Mouse (Mus musculus) cerebellum, adult 2 months (tissue): Measurements from ENCODE around the gene Ak2.

Experiments used
- CTCF ChIP-seq: fragments of 200-500 bp; IDR thresholded peaks from 2 replicates; pipeline ENCODE4 v1.5.1; 2011; ENCODE audit warnings: low read depth, mild to moderate bottlenecking, control low read depth, low read length, moderate library complexity, borderline replicate concordance; ENCODE audit not compliant: insufficient read depth
- POLR2A ChIP-seq: fragments of 200-500 bp; IDR thresholded peaks from 2 replicates; pipeline ENCODE4 v1.6.1; 2011; ENCODE audit warnings: low read length, control low read depth, borderline replicate concordance; ENCODE audit not compliant: insufficient read depth

GRCm38 (mm10) chr4:129009521-129009920 lies 17.8 kb downstream of the Ak2 start:
- TF ChIP-seq CTCF (no peak), POLR2A (no peak)
